Mouse (Mus musculus) forebrain, embryonic 16.5 days (tissue): ENCODE measurements around the gene Gadd45gip1. TPM values are rescaled to one million over a fixed set of nuclear protein-coding genes. Genes with fewer than 3 reads are reported as not detected.

Source experiments
- ATAC-seq: fragments of 200-750 bp; cut with Nextera tagmentation; 2 replicates; pipeline ENCODE4 v1.8.0; 2017; ENCODE audit warnings: mild to moderate bottlenecking, moderate library complexity
- H3K27ac ChIP-seq: fragments of 300-500 bp; sonication (generic); 2 replicates; pipeline ENCODE4 v1.5.1; 2014; ENCODE audit warnings: low read length, control low read depth
- H3K27me3 ChIP-seq: fragments of 300-500 bp; sonication (generic); replicated peaks from 2 replicates; pipeline ENCODE4 v1.6.1; 2014; ENCODE audit warnings: low read length; ENCODE audit not compliant: control insufficient read depth, insufficient read depth
- H3K36me3 ChIP-seq: fragments of 300-500 bp; sonication (generic); 2 replicates; pipeline ENCODE4 v1.6.1; 2014; ENCODE audit not compliant: control insufficient read depth, insufficient read depth
- H3K4me1 ChIP-seq: fragments of 300-500 bp; sonication (generic); replicated peaks from 2 replicates; pipeline ENCODE4 v1.6.1; 2014; ENCODE audit warnings: low read length; ENCODE audit not compliant: control insufficient read depth, insufficient read depth
- H3K4me2 ChIP-seq: fragments of 300-500 bp; sonication (generic); 2 replicates; pipeline ENCODE4 v1.6.1; 2014; ENCODE audit warnings: mild to moderate bottlenecking, low read length, control low read depth
- H3K4me3 ChIP-seq: fragments of 300-500 bp; sonication (generic); replicated peaks from 2 replicates; pipeline ENCODE4 v1.5.1; 2014; ENCODE audit warnings: mild to moderate bottlenecking, low read length, control low read depth
- H3K9ac ChIP-seq: fragments of 300-500 bp; sonication (generic); replicated peaks from 2 replicates; pipeline ENCODE4 v1.6.1; 2014; ENCODE audit warnings: low read depth, low read length, control low read depth
- H3K9me3 ChIP-seq: fragments of 300-500 bp; sonication (generic); 2 replicates; pipeline ENCODE4 v1.6.1; 2016; ENCODE audit warnings: low read length; ENCODE audit not compliant: control insufficient read depth
- WGBS: fragments of 180-500 bp; shearing (Covaris S2); extraction: QIAGEN DNeasy Blood & Tissue Kit; methylation state at CpG from one replicate; pipeline ENCODE4 v1.1.7; 2014; 5-methylcytosine and 5-hydroxymethylcytosine counted together
- polyA plus RNA-seq: library from polyadenylated mRNA; unstranded; fragments of >200 nt; fragmentation: Nextera tagmentation; extraction: Ambion mirVana; gene quantifications from 2 replicates; pipeline ENCODE4 v1.2.1, GENCODE M21; 2015

The Gadd45gip1 gene
- 31.3 and 34.3 TPM in 2 replicates for polyA plus RNA-seq

DNA sequence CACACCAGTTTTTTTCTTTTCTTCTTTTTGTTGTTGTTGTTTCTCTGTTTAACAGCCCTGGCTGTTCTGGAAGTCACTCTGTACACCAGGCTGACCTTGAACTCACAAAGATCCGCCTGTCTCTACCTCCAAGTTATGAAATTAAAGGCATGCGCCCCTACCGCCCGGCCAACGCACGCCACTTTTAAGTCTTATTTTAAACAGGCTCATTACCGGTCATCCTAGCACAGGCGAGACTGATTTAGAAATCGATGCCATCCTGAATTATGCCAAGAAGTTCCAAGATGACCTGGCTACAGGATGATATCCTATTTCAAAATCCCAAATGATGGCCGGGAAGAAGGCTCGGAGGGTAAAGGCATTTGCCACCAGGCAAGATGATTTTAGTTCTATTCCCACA, at the start of gene Gadd45gip1:
Gene Gadd45gip1 (plus strand): TSS at position 33 of the 400 bp plus-strand sequence.
- Histone ChIP-seq H3K4me3 (peak within 1 kb of the TSS; percentile 69), H3K27me3 (no peaks in the 10 kb centered on the region), H3K27ac (peak within 1 kb of the TSS; percentile 89), H3K4me1 (peaks cover 34% of the 10 kb centered on the region), H3K9ac (peak within 1 kb of the TSS; percentile 84), H3K9me3 (no peaks in the 10 kb centered on the region), H3K4me2 (peak within 1 kb of the TSS; percentile 65), H3K36me3 (no peaks in the 10 kb centered on the region)
- WGBS, result 88% methylated on average over 11 of the region's 11 CpGs
- ATAC-seq, result no peak

DNA sequence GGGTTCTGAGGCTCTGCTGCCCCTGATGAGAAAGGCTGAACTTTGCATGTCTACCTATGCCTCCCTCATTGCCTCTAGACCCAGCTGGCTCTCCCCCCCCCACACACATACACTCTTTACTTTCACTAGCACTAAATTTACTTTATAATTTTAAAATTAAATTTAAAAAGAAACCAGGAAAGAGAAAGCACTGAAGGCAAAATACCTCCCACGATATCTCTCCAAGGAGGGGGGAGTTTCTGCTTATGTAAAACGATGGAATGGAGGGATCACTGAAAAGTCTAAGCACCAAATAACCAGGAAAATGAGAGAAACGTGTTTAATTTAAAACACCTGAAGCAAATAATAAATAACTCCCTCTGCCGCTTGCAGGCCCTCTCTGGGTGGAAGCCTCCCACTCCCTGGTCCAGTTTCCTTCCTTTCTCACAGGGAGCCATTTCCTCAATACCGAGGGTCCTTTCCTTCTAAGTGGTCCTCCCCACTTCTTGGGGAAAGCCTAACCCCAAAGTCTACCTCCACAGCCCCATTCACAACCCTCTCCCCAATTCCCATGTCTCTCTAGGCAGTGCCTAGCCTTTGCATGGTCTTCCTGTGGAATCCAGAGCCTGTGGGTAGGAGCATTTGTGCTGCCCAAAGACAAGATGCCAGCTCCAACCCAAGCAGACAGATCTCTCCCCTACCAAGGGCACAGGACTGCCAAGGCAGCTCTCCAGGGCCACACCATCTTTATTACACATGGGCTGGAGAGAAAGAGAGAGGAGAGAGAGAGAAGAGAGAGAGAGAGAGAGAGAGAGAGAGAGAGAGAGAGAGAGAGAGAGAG, 49.4 kb upstream of the Gadd45gip1 start:
- Histone ChIP-seq H3K27ac (peak overlapping the region; percentile 93), H3K9me3 (no peaks in the 10 kb centered on the region), H3K36me3 (no peaks in the 10 kb centered on the region), H3K4me3 (no peak overlapping the region), H3K4me1 (peaks cover 64% of the 10 kb centered on the region), H3K27me3 (peaks cover 7% of the 10 kb centered on the region), H3K4me2 (peak overlapping the region; percentile 33), H3K9ac (peak overlapping the region; percentile 50)
- WGBS, result 37% methylated on average over 5 of the region's 5 CpGs
- no peak for ATAC-seq

- Histone ChIP-seq H3K36me3 (no peaks in the 10 kb centered on the region), H3K9ac (peak overlapping the region; percentile 53; the same call in 1 of the 2 replicates), H3K9me3 (no peaks in the 10 kb centered on the region), H3K27ac (peak overlapping the region; percentile 93), H3K27me3 (peaks cover 7% of the 10 kb centered on the region), H3K4me3 (no peak overlapping the region), H3K4me2 (peak overlapping the region; percentile 61), H3K4me1 (peaks cover 68% of the 10 kb centered on the region)
- no peak for ATAC-seq
- 30% methylated on average over 10 of the region's 10 CpGs for WGBS
Measured at GRCm38 (mm10) chr8:84782680-84783079, 48.6 kb upstream of the Gadd45gip1 start.

- ATAC-seq, result no peak
- H3K9me3 ChIP-seq, result no peaks in the 10 kb centered on the region
- no peaks in the 10 kb centered on the region for H3K36me3 ChIP-seq
- peak overlapping the region; percentile 61 for H3K4me2 ChIP-seq
- peak overlapping the region; percentile 12 for H3K4me3 ChIP-seq
- WGBS, result 24% methylated on average over 11 of the region's 11 CpGs
- peaks cover 72% of the 10 kb centered on the region for H3K4me1 ChIP-seq
- H3K27ac ChIP-seq, result peak overlapping the region; percentile 93
- H3K27me3 ChIP-seq, result peaks cover 10% of the 10 kb centered on the region
- peak overlapping the region; percentile 53 for H3K9ac ChIP-seq
Measured at GRCm38 (mm10) chr8:84783198-84783918, 48.0 kb upstream of the Gadd45gip1 start.

- Histone ChIP-seq H3K4me2 (peak overlapping the region; percentile 61), H3K9me3 (no peaks in the 10 kb centered on the region), H3K27ac (peak overlapping the region; percentile 93), H3K27me3 (peaks cover 10% of the 10 kb centered on the region), H3K4me1 (peaks cover 72% of the 10 kb centered on the region), H3K9ac (peak overlapping the region; percentile 53), H3K36me3 (no peaks in the 10 kb centered on the region), H3K4me3 (peak overlapping the region; percentile 32)
- no peak for ATAC-seq
- 7% methylated on average over 33 of the region's 33 CpGs for WGBS
Measured at GRCm38 (mm10) chr8:84783919-84784581, 47.3 kb upstream of the Gadd45gip1 start.

- H3K36me3 ChIP-seq, result no peaks in the 10 kb centered on the region
- no peak for ATAC-seq
- WGBS, result 4% methylated on average over 48 of the region's 48 CpGs
- H3K9me3 ChIP-seq, result no peaks in the 10 kb centered on the region
- H3K27ac ChIP-seq, result peak overlapping the region; percentile 93
- H3K27me3 ChIP-seq, result peaks cover 10% of the 10 kb centered on the region
- H3K9ac ChIP-seq, result peak overlapping the region; percentile 53
- peak overlapping the region; percentile 32 for H3K4me3 ChIP-seq
- peak overlapping the region; percentile 61 for H3K4me2 ChIP-seq
- peaks cover 72% of the 10 kb centered on the region for H3K4me1 ChIP-seq
Measured at GRCm38 (mm10) chr8:84784681-84785505, 46.4 kb upstream of the Gadd45gip1 start.

DNA sequence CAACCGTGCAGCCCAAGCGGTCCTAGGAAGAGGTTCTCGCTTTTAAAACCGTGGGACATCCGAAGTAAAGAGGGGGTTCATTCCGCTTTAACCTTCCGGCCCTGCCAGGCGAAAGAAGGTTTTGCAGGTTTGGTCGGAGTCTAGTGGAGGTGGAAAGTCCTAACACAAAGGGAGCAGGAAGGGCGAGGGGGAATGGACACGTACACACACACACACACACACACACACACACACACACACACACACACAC, 45.9 kb upstream of the Gadd45gip1 start:
- Histone ChIP-seq H3K4me2 (peak overlapping the region; percentile 61), H3K4me1 (peaks cover 73% of the 10 kb centered on the region), H3K9ac (peak overlapping the region; percentile 53), H3K4me3 (peak overlapping the region; percentile 32), H3K27me3 (peaks cover 10% of the 10 kb centered on the region), H3K27ac (peak overlapping the region; percentile 93), H3K9me3 (no peaks in the 10 kb centered on the region), H3K36me3 (no peaks in the 10 kb centered on the region)
- no peak for ATAC-seq
- 13% methylated on average over 11 of the region's 11 CpGs for WGBS

GRCm38 (mm10) chr8:84785756-84786677, 45.3 kb upstream of the Gadd45gip1 start:
- WGBS, result 12% methylated on average over 38 of the region's 38 CpGs
- peak; percentile 2; the same call in 1 of the 2 replicates for ATAC-seq
- H3K36me3 ChIP-seq, result no peaks in the 10 kb centered on the region

More at GRCm38 (mm10) chr8:84785756-84786677, 45.3 kb upstream of the Gadd45gip1 start:
- Histone ChIP-seq H3K4me3 (peak overlapping the region; percentile 32), H3K27ac (peak overlapping the region; percentile 93), H3K4me2 (peak overlapping the region; percentile 61), H3K9me3 (no peaks in the 10 kb centered on the region), H3K4me1 (peaks cover 77% of the 10 kb centered on the region), H3K9ac (peak overlapping the region; percentile 53), H3K27me3 (peaks cover 10% of the 10 kb centered on the region)
